Comparison of ENCODE assay signal across 21 mouse cellular contexts in the genomic region with DNA sequence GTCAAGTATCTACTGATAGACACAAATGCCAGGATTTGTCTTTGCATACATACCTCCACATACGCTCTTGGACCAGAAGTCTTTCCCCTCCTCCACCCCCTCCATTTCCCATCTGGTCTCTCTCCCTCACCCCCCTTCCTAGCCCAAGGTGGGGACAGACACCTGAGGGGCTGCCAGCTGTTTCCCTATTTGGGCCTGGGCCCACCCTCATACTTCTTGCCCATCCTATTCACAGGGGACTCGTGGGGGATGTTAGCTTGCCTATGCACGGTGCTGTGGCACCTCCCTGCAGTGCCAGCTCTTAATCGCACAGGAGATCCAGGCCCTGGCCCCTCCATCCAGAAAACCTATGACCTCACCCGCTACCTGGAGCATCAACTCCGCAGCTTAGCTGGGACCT. TPM values are rescaled to one million over a fixed set of nuclear protein-coding genes. Genes with fewer than 3 reads are reported as not detected.
DNase-seq lines count a peak whose midpoint lies in the region; ATAC-seq and TF ChIP-seq lines count a peak whose summit lies in the region.
"Had no signal": no experiment of that assay in that cellular context is flagged by ENCODE, and none has a peak within 500 bp of the region (broad histone marks: within the 10 kb centered on the region; RNA-seq: fewer than 3 reads in every experiment).

No protein-coding gene starts in this region.

- H3K4me3 ChIP-seq in lung, embryonic 15.5 days, result no peak overlapping the region
- H3K4me3 ChIP-seq in intestine, postnatal 0 days (ENCODE audit: low read depth, low read length), result no peak overlapping the region
- H3K4me3 ChIP-seq in stomach, postnatal 0 days (ENCODE audit: low read depth, low read length), result no peak overlapping the region
- no peak overlapping the region for H3K4me3 ChIP-seq in neural tube, embryonic 15.5 days (replicated peaks)
- H3K4me3 ChIP-seq: forebrain, embryonic 12.5 days; liver, embryonic 15.5 days; midbrain, embryonic 12.5 days; myocyte had no signal

- no peaks in the 10 kb centered on the region for H3K27me3 ChIP-seq in lung, embryonic 15.5 days
- no peaks in the 10 kb centered on the region for H3K27me3 ChIP-seq in intestine, postnatal 0 days (replicated peaks; ENCODE audit: control insufficient read depth, insufficient read depth, low read length)
- no peaks in the 10 kb centered on the region; the same call in 1 of the 2 replicates for H3K27me3 ChIP-seq in stomach, postnatal 0 days (ENCODE audit: control insufficient read depth, insufficient read depth, low read length)
- peaks cover 27% of the 10 kb centered on the region for H3K27me3 ChIP-seq in neural tube, embryonic 15.5 days (replicated peaks)

- no peaks in the 10 kb centered on the region for H3K36me3 ChIP-seq in lung, embryonic 15.5 days
- no peaks in the 10 kb centered on the region for H3K36me3 ChIP-seq in intestine, postnatal 0 days (ENCODE audit: control insufficient read depth, insufficient read depth)
- H3K36me3 ChIP-seq in stomach, postnatal 0 days (ENCODE audit: control insufficient read depth, insufficient read depth, low read length), result no peaks in the 10 kb centered on the region
- H3K36me3 ChIP-seq in neural tube, embryonic 15.5 days, result no peaks in the 10 kb centered on the region
- H3K36me3 ChIP-seq: forebrain, embryonic 12.5 days; liver, embryonic 15.5 days; midbrain, embryonic 12.5 days had no signal

- TF ChIP-seq CTCF in intestine, postnatal 0 days (IDR thresholded peaks at IDR 0.05; ENCODE audit: low read depth), result no peak
- TF ChIP-seq CTCF in stomach, postnatal 0 days (IDR thresholded peaks at IDR 0.05; ENCODE audit: low read depth), result no peak

- peak overlapping the region; percentile 58; the same call in 1 of the 2 replicates for H3K27ac ChIP-seq in lung, embryonic 15.5 days
- H3K27ac ChIP-seq in intestine, postnatal 0 days (ENCODE audit: low read depth, low read length), result no peak overlapping the region
- H3K27ac ChIP-seq in stomach, postnatal 0 days (replicated peaks), result peak overlapping the region; percentile 63; the same call in 1 of the 2 replicates
- H3K27ac ChIP-seq in neural tube, embryonic 15.5 days (replicated peaks), result no peak overlapping the region
- H3K27ac ChIP-seq: forebrain, embryonic 12.5 days; liver, embryonic 15.5 days; midbrain, embryonic 12.5 days had no signal

- 83% methylated on average over 6 of the region's 6 CpGs for WGBS in lung, embryonic 15.5 days
- 78% methylated on average over 6 of the region's 6 CpGs for WGBS in intestine, postnatal 0 days
- 77% methylated on average over 6 of the region's 6 CpGs for WGBS in stomach, postnatal 0 days
- WGBS in neural tube, embryonic 15.5 days, result 82% methylated on average over 6 of the region's 6 CpGs

- DNase-seq in cerebellum, postnatal 10 days, result peak; percentile 60 to 65
- no peak for DNase-seq in cerebellum, postnatal 4 days (ENCODE audit: low spot score in 2 of 2)
- no peak for DNase-seq in lung, postnatal 4 days
- DNase-seq in stomach, postnatal 0 days (ENCODE audit: low spot score), result no peak
- no peak for DNase-seq in thymus, postnatal 10 days (ENCODE audit: low spot score in 2 of 2)
- DNase-seq: adrenal gland, postnatal 36 days; lung, postnatal 36 days; thymus, adult 18-20 months had no signal

- ATAC-seq in lung, embryonic 15.5 days (ENCODE audit: borderline replicate concordance, extremely low read depth, low FRiP score, low TSS enrichment), result no peak
- no peak for ATAC-seq in intestine, postnatal 0 days
- no peak for ATAC-seq in stomach, postnatal 0 days (ENCODE audit: low FRiP score, low TSS enrichment)
- ATAC-seq in neural tube, embryonic 15.5 days (ENCODE audit: low FRiP score), result no peak
- ATAC-seq: activated CD4-positive, CD25-positive, alpha-beta regulatory T cell, adult 4 months had no signal

- peak overlapping the region; percentile 25; the same call in 1 of the 2 replicates for H3K4me2 ChIP-seq in lung, embryonic 15.5 days
- H3K4me2 ChIP-seq in intestine, postnatal 0 days (replicated peaks; ENCODE audit: low read depth), result 0 out of 2 replicates have a peak overlapping the region, but pooled peaks have one; percentile 52
- no peak overlapping the region for H3K4me2 ChIP-seq in stomach, postnatal 0 days (replicated peaks; ENCODE audit: low read depth)
- no peak overlapping the region for H3K4me2 ChIP-seq in neural tube, embryonic 15.5 days
- H3K4me2 ChIP-seq: forebrain, embryonic 12.5 days; liver, embryonic 15.5 days; midbrain, embryonic 12.5 days had no signal

- H3K9me3 ChIP-seq in lung, embryonic 15.5 days, result no peaks in the 10 kb centered on the region
- no peaks in the 10 kb centered on the region for H3K9me3 ChIP-seq in intestine, postnatal 0 days (ENCODE audit: control insufficient read depth)
- no peaks in the 10 kb centered on the region for H3K9me3 ChIP-seq in stomach, postnatal 0 days (ENCODE audit: control insufficient read depth, low read length)
- no peaks in the 10 kb centered on the region for H3K9me3 ChIP-seq in neural tube, embryonic 15.5 days (replicated peaks)
- H3K9me3 ChIP-seq: forebrain, embryonic 12.5 days; liver, embryonic 15.5 days; midbrain, embryonic 12.5 days had no signal

- H3K9ac ChIP-seq in lung, embryonic 15.5 days, result no peak overlapping the region
- no peak overlapping the region for H3K9ac ChIP-seq in intestine, postnatal 0 days (ENCODE audit: low read depth, low read length)
- H3K9ac ChIP-seq in stomach, postnatal 0 days (ENCODE audit: low read length), result no peak overlapping the region
- no peak overlapping the region for H3K9ac ChIP-seq in neural tube, embryonic 15.5 days (replicated peaks)
- H3K9ac ChIP-seq: forebrain, embryonic 12.5 days; liver, embryonic 15.5 days; midbrain, embryonic 12.5 days had no signal

- no peak for TF ChIP-seq EP300 in stomach, postnatal 0 days (optimal IDR thresholded peaks at IDR 0.05)

- peaks cover 62% of the 10 kb centered on the region for H3K4me1 ChIP-seq in lung, embryonic 15.5 days
- H3K4me1 ChIP-seq in intestine, postnatal 0 days (replicated peaks; ENCODE audit: control insufficient read depth, insufficient read depth, low read length), result peaks cover 16% of the 10 kb centered on the region
- H3K4me1 ChIP-seq in stomach, postnatal 0 days (replicated peaks; ENCODE audit: control insufficient read depth, insufficient read depth), result peaks cover 19% of the 10 kb centered on the region
- H3K4me1 ChIP-seq in neural tube, embryonic 15.5 days, result peaks cover 41% of the 10 kb centered on the region

RNA-seq across cellular contexts. Expression of a gene that starts 5.8 kb away (rescaled TPM):
- not detected in 2 replicates for polyA plus RNA-seq in lung, embryonic 15.5 days (2015; fragmentation: Nextera tagmentation; extraction: Ambion mirVana)
- not detected in 2 replicates for polyA plus RNA-seq in intestine, postnatal 0 days (2015; fragmentation: Nextera tagmentation; extraction: Ambion mirVana)
- not detected in 2 replicates for polyA plus RNA-seq in stomach, postnatal 0 days (2015; fragmentation: Nextera tagmentation; extraction: Ambion mirVana)
- polyA plus RNA-seq in neural tube, embryonic 15.5 days (2015; fragmentation: Nextera tagmentation; extraction: Ambion mirVana), result not detected in 2 replicates
- polyA plus RNA-seq: activated CD4-positive, CD25-positive, alpha-beta regulatory T cell, adult 4 months; embryonic facial prominence, embryonic 11.5 days; forebrain, embryonic 12.5 days; gonadal fat pad, adult 2 months; heart, postnatal 0 days; hindbrain, embryonic 16.5 days; kidney, postnatal 0 days; liver, embryonic 15.5 days; midbrain, embryonic 12.5 days; myocyte had no signal

RNA-seq across cellular contexts. Expression of a gene that starts 5.9 kb away (rescaled TPM):
- 4.7 and 5.5 TPM in 2 replicates for polyA plus RNA-seq in lung, embryonic 15.5 days (2015; fragmentation: Nextera tagmentation; extraction: Ambion mirVana)
- 2.4 and 2.5 TPM in 2 replicates for polyA plus RNA-seq in intestine, postnatal 0 days (2015; fragmentation: Nextera tagmentation; extraction: Ambion mirVana)
- polyA plus RNA-seq in stomach, postnatal 0 days (2015; fragmentation: Nextera tagmentation; extraction: Ambion mirVana), result 3.2 and 3.6 TPM in 2 replicates
- polyA plus RNA-seq in neural tube, embryonic 15.5 days (2015; fragmentation: Nextera tagmentation; extraction: Ambion mirVana), result 0.78 and 2.2 TPM in 2 replicates

RNA-seq across cellular contexts. Expression of a gene that starts 11.8 kb away (rescaled TPM):
- 27.6 and 32.4 TPM in 2 replicates for polyA plus RNA-seq in lung, embryonic 15.5 days (2015; fragmentation: Nextera tagmentation; extraction: Ambion mirVana)
- 81.5 and 87.8 TPM in 2 replicates for polyA plus RNA-seq in intestine, postnatal 0 days (2015; fragmentation: Nextera tagmentation; extraction: Ambion mirVana)
- polyA plus RNA-seq in stomach, postnatal 0 days (2015; fragmentation: Nextera tagmentation; extraction: Ambion mirVana), result 42.8 and 45.0 TPM in 2 replicates
- polyA plus RNA-seq in neural tube, embryonic 15.5 days (2015; fragmentation: Nextera tagmentation; extraction: Ambion mirVana), result 24.7 and 28.0 TPM in 2 replicates

RNA-seq across cellular contexts. Expression of a gene that starts 18.5 kb away (rescaled TPM):
- 32.5 and 34.7 TPM in 2 replicates for polyA plus RNA-seq in lung, embryonic 15.5 days (2015; fragmentation: Nextera tagmentation; extraction: Ambion mirVana)
- 12.3 and 13.5 TPM in 2 replicates for polyA plus RNA-seq in intestine, postnatal 0 days (2015; fragmentation: Nextera tagmentation; extraction: Ambion mirVana)
- polyA plus RNA-seq in stomach, postnatal 0 days (2015; fragmentation: Nextera tagmentation; extraction: Ambion mirVana), result 11.0 and 11.3 TPM in 2 replicates
- 24.3 and 27.2 TPM in 2 replicates for polyA plus RNA-seq in neural tube, embryonic 15.5 days (2015; fragmentation: Nextera tagmentation; extraction: Ambion mirVana)

RNA-seq across cellular contexts. Expression of a gene that starts 28.1 kb away (rescaled TPM):
- 974 TPM in 2 replicates for polyA plus RNA-seq in lung, embryonic 15.5 days (2015; fragmentation: Nextera tagmentation; extraction: Ambion mirVana)
- polyA plus RNA-seq in intestine, postnatal 0 days (2015; fragmentation: Nextera tagmentation; extraction: Ambion mirVana), result 370 and 382 TPM in 2 replicates
- 497 and 506 TPM in 2 replicates for polyA plus RNA-seq in stomach, postnatal 0 days (2015; fragmentation: Nextera tagmentation; extraction: Ambion mirVana)
- 589 and 681 TPM in 2 replicates for polyA plus RNA-seq in neural tube, embryonic 15.5 days (2015; fragmentation: Nextera tagmentation; extraction: Ambion mirVana)

Comparison
In these comparisons a context has a peak if more than half of its experiments do, and no peak if none do; other contexts are left out.
1. DNase-seq: peak in cerebellum, postnatal 10 days (2 of 2); none in cerebellum, postnatal 4 days (0 of 2), lung, postnatal 4 days (0 of 2), stomach, postnatal 0 days (single experiment) and thymus, postnatal 10 days (0 of 2).
2. H3K27ac ChIP-seq: peak in lung, embryonic 15.5 days (single experiment) and stomach, postnatal 0 days (single experiment); none in intestine, postnatal 0 days (single experiment) and neural tube, embryonic 15.5 days (single experiment).
3. H3K4me2 ChIP-seq: peak in lung, embryonic 15.5 days (single experiment) and intestine, postnatal 0 days (single experiment); none in stomach, postnatal 0 days (single experiment) and neural tube, embryonic 15.5 days (single experiment).